Mouse (Mus musculus) embryonic facial prominence, embryonic 13.5 days (tissue): Measurements from ENCODE around the gene Aoah. TPM values are rescaled to one million over a fixed set of nuclear protein-coding genes. Genes with fewer than 3 reads are reported as not detected.

Experiments
- ATAC-seq: fragments of 200-750 bp; cut with Nextera tagmentation; 2 replicates; pipeline ENCODE4 v1.8.0; 2017; ENCODE audit warnings: low read depth; ENCODE audit not compliant: insufficient number of reproducible peaks, insufficient read depth, low FRiP score, low TSS enrichment
- H3K27ac ChIP-seq: fragments of 300-500 bp; sonication (generic); 2 replicates; pipeline ENCODE4 v1.5.1; 2015; ENCODE audit warnings: moderate library complexity, mild to moderate bottlenecking, inconsistent platforms
- H3K27me3 ChIP-seq: fragments of 300-500 bp; sonication (generic); 2 replicates; pipeline ENCODE4 v1.6.1; 2015; ENCODE audit warnings: mild to moderate bottlenecking, inconsistent platforms
- H3K36me3 ChIP-seq: fragments of 300-500 bp; sonication (generic); 2 replicates; pipeline ENCODE4 v1.6.1; 2015; ENCODE audit warnings: mild to moderate bottlenecking, inconsistent platforms
- H3K4me1 ChIP-seq: fragments of 300-500 bp; sonication (generic); 2 replicates; pipeline ENCODE4 v1.6.1; 2015; ENCODE audit warnings: inconsistent platforms
- H3K4me2 ChIP-seq: fragments of 300-500 bp; sonication (generic); 2 replicates; pipeline ENCODE4 v1.6.1; 2015; ENCODE audit warnings: moderate library complexity, mild to moderate bottlenecking, inconsistent platforms
- H3K4me3 ChIP-seq: fragments of 300-500 bp; sonication (generic); 2 replicates; pipeline ENCODE4 v1.5.1; 2015; ENCODE audit warnings: mild to moderate bottlenecking, inconsistent platforms
- H3K9ac ChIP-seq: fragments of 300-500 bp; sonication (generic); 2 replicates; pipeline ENCODE4 v1.6.1; 2015; ENCODE audit warnings: mild to moderate bottlenecking, inconsistent platforms
- H3K9me3 ChIP-seq: fragments of 300-500 bp; sonication (generic); 2 replicates; pipeline ENCODE4 v1.6.1; 2016; ENCODE audit warnings: inconsistent platforms
- WGBS: fragments of 180-500 bp; shearing (Covaris S2); methylation state at CpG from one replicate; pipeline ENCODE4 v1.1.7; 2015; ENCODE audit warnings: mixed read lengths; 5-methylcytosine and 5-hydroxymethylcytosine counted together
- polyA plus RNA-seq: library from polyadenylated mRNA; unstranded; fragments of >200 nt; fragmentation: Nextera tagmentation; extraction: Ambion mirVana; gene quantifications from 2 replicates; pipeline ENCODE4 v1.2.1, GENCODE M21; 2015

Gene Aoah
- polyA plus RNA-seq, 1 experiment from 2014 or later: 0.98 TPM

- no peak overlapping the region for H3K4me3 ChIP-seq
- no peaks in the 10 kb centered on the region for H3K36me3 ChIP-seq
- H3K9ac ChIP-seq: no peak overlapping the region
- H3K27ac ChIP-seq: no peak overlapping the region
- H3K9me3 ChIP-seq: no peaks in the 10 kb centered on the region
- no peaks in the 10 kb centered on the region for H3K27me3 ChIP-seq
- ATAC-seq: no peak
- H3K4me2 ChIP-seq: no peak overlapping the region
- no peaks in the 10 kb centered on the region for H3K4me1 ChIP-seq
- 73% methylated on average over 5 of the region's 5 CpGs for WGBS
These were observed 211.9 kb downstream of the Aoah start for GRCm38 (mm10) chr13:21005642-21006320.

GRCm38 (mm10) chr13:21006321-21006653 is 212.4 kb downstream of the Aoah start:
- Histone ChIP-seq H3K9ac (no peak overlapping the region), H3K27ac (no peak overlapping the region), H3K9me3 (no peaks in the 10 kb centered on the region), H3K36me3 (no peaks in the 10 kb centered on the region), H3K27me3 (no peaks in the 10 kb centered on the region), H3K4me2 (no peak overlapping the region), H3K4me3 (no peak overlapping the region), H3K4me1 (no peaks in the 10 kb centered on the region)
- ATAC-seq: no peak
- 78% methylated on average over 4 of the region's 4 CpGs for whole genome bisulfite sequencing

- Histone ChIP-seq H3K4me2 (no peak overlapping the region), H3K27ac (no peak overlapping the region), H3K9me3 (no peaks in the 10 kb centered on the region), H3K4me1 (no peaks in the 10 kb centered on the region), H3K4me3 (no peak overlapping the region), H3K9ac (no peak overlapping the region), H3K27me3 (no peaks in the 10 kb centered on the region), H3K36me3 (no peaks in the 10 kb centered on the region)
- no peak for ATAC-seq
- WGBS: 67% methylated on average over 3 of the region's 3 CpGs
These were observed 219.7 kb downstream of the Aoah start for GRCm38 (mm10) chr13:21013659-21014058.

- ATAC-seq: no peak
- Histone ChIP-seq H3K27me3 (no peaks in the 10 kb centered on the region), H3K4me1 (no peaks in the 10 kb centered on the region), H3K4me2 (no peak overlapping the region), H3K9ac (no peak overlapping the region), H3K36me3 (no peaks in the 10 kb centered on the region), H3K27ac (no peak overlapping the region), H3K9me3 (no peaks in the 10 kb centered on the region), H3K4me3 (no peak overlapping the region)
- WGBS: 74% methylated on average over 5 of the region's 5 CpGs
These were observed 230.9 kb downstream of the Aoah start for GRCm38 (mm10) chr13:21024831-21025230.

GRCm38 (mm10) chr13:21033176-21033575 is 239.3 kb downstream of the Aoah start:
- no peak for ATAC-seq
- no peak overlapping the region for H3K27ac ChIP-seq
- H3K9me3 ChIP-seq: no peaks in the 10 kb centered on the region
- H3K9ac ChIP-seq: no peak overlapping the region
- no peak overlapping the region for H3K4me2 ChIP-seq
- H3K4me3 ChIP-seq: no peak overlapping the region
- no peaks in the 10 kb centered on the region for H3K4me1 ChIP-seq
- H3K27me3 ChIP-seq: no peaks in the 10 kb centered on the region
- no peaks in the 10 kb centered on the region for H3K36me3 ChIP-seq
- 64% methylated on average over 3 of the region's 3 CpGs for WGBS

- WGBS: 68% methylated on average over 3 of the region's 3 CpGs
- H3K9ac ChIP-seq: no peak overlapping the region
- H3K36me3 ChIP-seq: no peaks in the 10 kb centered on the region
- no peak overlapping the region for H3K27ac ChIP-seq
- no peaks in the 10 kb centered on the region for H3K27me3 ChIP-seq
- no peaks in the 10 kb centered on the region for H3K4me1 ChIP-seq
- H3K4me3 ChIP-seq: no peak overlapping the region
- no peak for ATAC-seq
- no peaks in the 10 kb centered on the region for H3K9me3 ChIP-seq
- H3K4me2 ChIP-seq: no peak overlapping the region
These were observed 241.1 kb downstream of the Aoah start for GRCm38 (mm10) chr13:21035011-21035410.

GRCm38 (mm10) chr13:21035981-21036380 is 242.1 kb downstream of the Aoah start:
- Histone ChIP-seq H3K4me3 (no peak overlapping the region), H3K27me3 (no peaks in the 10 kb centered on the region), H3K4me2 (no peak overlapping the region), H3K9me3 (no peaks in the 10 kb centered on the region), H3K4me1 (no peaks in the 10 kb centered on the region), H3K9ac (no peak overlapping the region), H3K36me3 (no peaks in the 10 kb centered on the region), H3K27ac (no peak overlapping the region)
- ATAC-seq: no peak

GRCm38 (mm10) chr13:21040589-21041199 is 246.8 kb downstream of the Aoah start:
- Histone ChIP-seq H3K4me3 (no peak overlapping the region), H3K9ac (no peak overlapping the region), H3K9me3 (no peaks in the 10 kb centered on the region), H3K36me3 (no peaks in the 10 kb centered on the region), H3K27me3 (no peaks in the 10 kb centered on the region), H3K4me2 (no peak overlapping the region), H3K4me1 (no peaks in the 10 kb centered on the region), H3K27ac (no peak overlapping the region)
- 85% methylated on average over 2 of the region's 2 CpGs for WGBS
- ATAC-seq: no peak

- Histone ChIP-seq H3K36me3 (no peaks in the 10 kb centered on the region), H3K9me3 (no peaks in the 10 kb centered on the region), H3K4me2 (no peak overlapping the region), H3K27ac (no peak overlapping the region), H3K27me3 (no peaks in the 10 kb centered on the region), H3K4me3 (no peak overlapping the region), H3K9ac (no peak overlapping the region), H3K4me1 (no peaks in the 10 kb centered on the region)
- 50% methylated on average over 1 of the region's 1 CpGs for WGBS
- ATAC-seq: no peak
These were observed 256.2 kb downstream of the Aoah start for GRCm38 (mm10) chr13:21050118-21050517.

GRCm38 (mm10) chr13:21066021-21066420 is 272.1 kb downstream of the Aoah start:
- Histone ChIP-seq H3K9ac (no peak overlapping the region), H3K4me1 (no peaks in the 10 kb centered on the region), H3K27me3 (no peaks in the 10 kb centered on the region), H3K4me2 (no peak overlapping the region), H3K9me3 (no peaks in the 10 kb centered on the region), H3K36me3 (no peaks in the 10 kb centered on the region), H3K4me3 (no peak overlapping the region), H3K27ac (no peak overlapping the region)
- WGBS: 78% methylated on average over 2 of the region's 2 CpGs
- ATAC-seq: no peak

- Histone ChIP-seq H3K4me2 (no peak within 1 kb of the TSS), H3K9ac (no peak within 1 kb of the TSS), H3K4me1 (no peaks in the 10 kb centered on the region), H3K36me3 (no peaks in the 10 kb centered on the region), H3K27ac (no peak within 1 kb of the TSS), H3K9me3 (no peaks in the 10 kb centered on the region), H3K27me3 (no peaks in the 10 kb centered on the region), H3K4me3 (no peak within 1 kb of the TSS)
- ATAC-seq: no peak
- WGBS: 79% methylated on average over 3 of the region's 3 CpGs
These were observed 280.9 kb downstream of the Aoah start, which contains the start of gene Olfr1370 for GRCm38 (mm10) chr13:21074847-21075246. Gene Olfr1370, minus strand, starts transcription at chr13:21074947.

GRCm38 (mm10) chr13:21082686-21083085 is 288.8 kb downstream of the Aoah start:
- H3K4me2 ChIP-seq: no peak overlapping the region
- no peaks in the 10 kb centered on the region for H3K36me3 ChIP-seq
- no peaks in the 10 kb centered on the region for H3K27me3 ChIP-seq
- no peaks in the 10 kb centered on the region for H3K4me1 ChIP-seq
- H3K9ac ChIP-seq: no peak overlapping the region
- H3K27ac ChIP-seq: no peak overlapping the region
- 70% methylated on average over 2 of the region's 2 CpGs for WGBS
- no peak for ATAC-seq
- no peaks in the 10 kb centered on the region for H3K9me3 ChIP-seq
- H3K4me3 ChIP-seq: no peak overlapping the region
